Mouse (Mus musculus) heart, adult 2 months (tissue): ENCODE data around the gene Smg1.

ENCODE experiments used
- CTCF ChIP-seq: fragments of 200-600 bp; IDR thresholded peaks from 2 replicates; pipeline ENCODE4 v1.8.1; 2022; ENCODE audit warnings: antibody characterized with exemption, mild to moderate bottlenecking, moderate library complexity
- EP300 ChIP-seq: fragments of 200-500 bp; IDR thresholded peaks from 2 replicates; pipeline ENCODE4 v1.6.1; 2011; ENCODE audit warnings: low read depth, low read length, control low read depth; ENCODE audit not compliant: insufficient read depth
- POLR2A ChIP-seq: fragments of 200-500 bp; IDR thresholded peaks from 2 replicates; pipeline ENCODE4 v1.6.1; 2011; ENCODE audit warnings: mild to moderate bottlenecking, low read depth, low read length, control low read depth; ENCODE audit not compliant: insufficient read depth

DNA sequence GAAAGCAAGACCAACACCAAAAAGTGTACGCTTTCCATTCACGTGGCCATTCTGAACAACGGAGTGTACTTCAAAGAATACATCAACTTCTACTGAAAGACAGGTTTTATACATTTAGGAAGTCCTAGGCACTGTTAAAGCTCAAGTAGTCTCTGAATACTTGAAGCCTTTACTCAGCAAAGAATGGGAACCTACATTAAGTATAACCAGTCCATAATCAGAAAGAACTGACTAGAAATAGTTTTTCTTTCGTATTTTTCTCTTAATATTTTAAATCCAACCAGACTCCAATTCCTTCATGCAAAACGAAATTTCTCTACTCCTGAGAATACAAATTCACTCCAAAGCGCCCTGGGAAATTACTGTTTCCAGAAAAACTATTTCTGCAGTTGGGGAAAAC, 1.2 kb downstream of the Smg1 start:
- TF ChIP-seq CTCF: no peak
- TF ChIP-seq POLR2A: no peak
- TF ChIP-seq EP300: no peak
